Mouse (Mus musculus) kidney, adult 11 months (tissue): Measurements from ENCODE around the gene Sema3g.

ENCODE experiments used
- DNase-seq: peaks from one replicate; pipeline ENCODE4 v3.0.0; 2022

Gene Sema3g

DNA sequence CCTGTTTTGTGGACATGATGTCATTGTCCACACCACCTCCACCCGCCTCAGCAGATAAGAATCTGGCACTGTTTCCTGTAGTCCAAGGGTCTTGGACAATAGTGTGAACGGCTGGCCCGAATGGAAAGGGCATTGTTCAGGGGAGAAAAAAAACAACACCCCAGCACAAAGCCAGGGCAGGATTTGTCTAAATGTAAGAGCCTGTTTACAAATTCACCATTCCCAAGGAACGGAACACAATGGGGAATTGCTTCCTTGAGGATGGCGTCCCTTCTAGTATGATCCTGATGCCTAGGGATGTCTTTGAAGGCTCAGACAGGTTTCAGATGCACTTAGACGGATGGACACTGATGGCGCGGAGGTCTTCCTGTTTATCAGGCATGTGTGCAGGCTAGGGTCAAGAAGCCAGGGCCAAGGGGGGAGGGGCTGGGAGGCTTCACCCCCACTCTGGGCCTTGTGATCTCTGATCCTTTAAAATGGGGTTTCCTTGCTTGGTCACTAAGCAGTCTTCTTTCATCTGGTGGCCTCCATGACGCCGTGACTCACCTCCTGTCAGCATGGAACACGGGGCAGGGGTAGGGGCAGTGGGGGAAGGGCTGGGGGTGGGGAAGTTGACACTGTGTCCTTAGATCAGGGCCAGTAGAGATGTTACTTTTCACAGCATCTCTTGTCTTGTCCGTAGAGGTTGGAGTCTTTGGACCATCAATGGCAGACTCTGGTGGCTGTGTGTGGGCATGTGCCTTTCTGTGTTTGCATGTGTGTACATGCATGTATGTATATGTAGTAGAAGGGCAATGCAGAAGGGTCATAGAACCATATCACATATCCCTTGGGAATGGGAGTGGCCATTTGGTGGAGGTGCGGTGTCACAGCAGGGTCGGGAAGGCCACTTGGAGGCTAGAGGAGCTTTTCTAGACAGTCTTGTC is 15.7 kb downstream of the Sema3g start:
- DNase-seq, result peak; percentile 63

DNA sequence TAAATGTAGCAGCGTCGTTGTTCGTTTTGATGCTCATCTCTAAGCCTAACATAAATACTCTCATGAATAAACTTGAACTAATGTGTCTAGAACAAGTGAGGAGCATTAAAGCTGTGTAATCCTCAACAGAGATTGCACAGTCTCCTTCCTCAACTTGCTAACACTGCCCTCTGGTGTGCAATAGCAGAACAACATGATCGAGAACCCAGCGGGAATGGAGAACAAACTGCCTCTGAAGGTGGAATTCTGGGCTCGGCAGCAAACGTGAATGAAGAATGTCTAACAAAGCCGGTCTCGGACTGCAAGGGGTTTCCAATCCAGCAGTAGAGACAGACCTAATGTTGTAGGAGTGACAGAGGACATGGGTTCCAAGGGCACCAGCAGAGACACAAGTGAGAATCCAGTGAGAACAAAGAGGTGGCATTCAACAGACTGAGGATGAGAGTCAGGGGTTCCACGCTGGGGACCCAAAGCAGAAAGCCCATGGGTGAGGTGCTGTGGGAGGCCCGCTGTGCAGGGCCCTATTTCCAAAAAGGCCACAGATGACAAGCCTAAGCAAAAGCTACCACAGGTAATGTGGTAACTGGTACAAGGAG is 16.4 kb downstream of the Sema3g start:
- DNase-seq, result peak; percentile 45

DNA sequence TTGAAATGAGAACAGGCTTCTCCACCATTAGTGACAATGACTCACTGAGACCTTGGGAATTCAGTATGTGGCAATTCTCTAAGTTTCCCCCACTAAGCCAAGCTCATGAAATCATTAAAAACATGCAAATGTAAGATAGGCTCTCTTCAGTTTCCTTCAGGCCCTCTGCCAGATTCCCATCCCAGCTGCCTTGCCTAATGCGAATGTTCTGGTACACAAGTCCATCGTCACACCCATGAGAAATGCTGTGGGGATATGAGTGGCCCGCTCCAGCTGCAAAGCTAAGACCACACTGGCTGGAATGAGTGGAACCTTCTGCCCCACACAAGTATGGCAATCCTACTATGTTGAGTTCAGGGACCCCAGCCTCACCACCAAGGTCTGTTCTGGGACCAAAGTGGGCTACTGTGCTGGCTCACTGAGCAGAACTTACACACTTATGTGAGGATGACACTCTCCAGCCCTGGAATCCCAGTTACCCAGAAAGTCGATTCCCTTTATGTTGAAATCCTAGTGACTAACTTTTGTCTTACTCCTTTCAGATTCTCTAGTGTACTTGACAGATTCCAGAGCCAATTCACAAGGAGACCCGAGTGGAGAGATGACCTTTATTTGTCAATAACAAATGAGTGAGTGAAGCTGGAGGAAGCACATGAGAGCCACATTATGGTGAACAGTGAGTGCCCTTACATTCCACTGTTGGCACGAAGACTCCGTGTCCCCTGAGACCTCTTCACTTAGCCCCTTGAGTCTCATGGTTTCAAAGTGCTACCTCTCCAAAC is 19.6 kb downstream of the Sema3g start:
- no peak for DNase-seq

DNA sequence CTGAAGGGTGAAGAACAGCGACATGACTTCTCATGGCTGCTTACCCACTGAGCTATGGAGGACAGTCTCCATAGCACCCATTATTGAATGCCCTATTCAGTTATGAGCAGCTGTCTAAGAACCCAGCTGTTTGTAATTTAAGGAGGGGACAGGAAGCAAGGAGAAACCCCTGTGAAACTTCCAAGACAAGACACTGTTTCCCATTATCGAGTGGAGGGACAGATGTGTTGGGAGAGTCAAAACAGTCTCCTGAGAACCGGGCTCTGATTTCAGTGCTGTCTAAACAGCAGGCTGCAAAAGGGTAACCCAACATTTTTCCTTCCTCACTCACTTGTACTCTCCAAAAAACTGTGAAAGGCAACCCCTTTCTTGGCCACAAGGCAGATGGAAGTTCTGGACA is 22.9 kb downstream of the Sema3g start:
- no peak for DNase-seq

DNA sequence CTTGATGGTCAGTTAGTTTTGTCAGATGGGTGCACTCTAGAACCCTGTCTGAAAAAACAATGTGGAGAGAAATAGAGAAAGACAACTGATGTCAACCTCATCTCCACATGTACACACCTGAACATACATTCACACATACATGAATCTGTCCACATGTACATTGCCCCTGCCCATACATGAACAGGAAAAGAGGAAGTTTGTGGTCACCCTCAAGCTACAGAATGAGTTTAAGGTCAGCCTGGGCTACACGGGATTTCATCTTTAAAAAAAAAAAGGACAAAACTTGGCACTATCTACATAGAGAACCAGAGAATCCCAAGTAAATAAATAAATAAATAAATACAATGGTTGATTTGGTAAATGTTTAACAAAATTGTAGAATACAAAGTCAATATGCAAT is 27.1 kb downstream of the Sema3g start:
- DNase-seq, result no peak

DNA sequence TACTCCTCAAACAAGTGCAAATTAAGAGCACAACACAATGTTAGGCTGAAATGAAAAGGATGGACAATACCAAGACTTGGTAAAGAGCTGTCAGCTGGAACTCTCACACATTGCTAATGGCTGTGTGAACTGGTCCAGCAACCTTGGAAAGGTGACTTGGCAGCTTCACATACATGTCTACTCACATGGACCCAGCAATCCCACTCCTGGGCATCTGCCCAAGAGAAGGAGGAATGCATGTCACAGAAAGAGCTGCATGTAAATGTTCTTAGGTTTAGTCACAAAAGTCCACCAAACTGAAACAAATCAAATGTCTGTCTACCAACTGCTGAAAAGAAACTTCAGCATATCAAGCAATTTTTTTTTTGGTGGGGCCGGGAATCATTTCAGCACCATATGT is 28.3 kb downstream of the Sema3g start:
- DNase-seq, result no peak

DNA sequence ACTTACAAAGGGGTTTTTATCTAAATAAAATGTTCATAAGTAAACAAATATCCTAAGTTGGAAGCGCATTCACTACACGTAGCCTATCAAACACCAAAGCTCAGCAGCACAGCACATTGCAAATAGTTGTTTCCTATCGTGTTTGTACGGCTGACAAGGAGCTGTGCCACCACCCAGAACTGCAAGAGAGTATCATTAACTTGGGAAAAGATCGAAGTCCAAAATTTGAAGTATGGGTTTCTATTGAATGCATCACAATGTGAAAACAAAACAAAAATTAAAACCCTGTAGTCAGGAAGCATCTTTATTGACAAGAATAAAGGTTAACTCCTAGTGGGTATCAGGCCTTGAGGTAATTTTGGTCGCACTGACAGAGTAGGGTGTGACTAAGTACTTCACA is 30.7 kb downstream of the Sema3g start:
- DNase-seq, result no peak

DNA sequence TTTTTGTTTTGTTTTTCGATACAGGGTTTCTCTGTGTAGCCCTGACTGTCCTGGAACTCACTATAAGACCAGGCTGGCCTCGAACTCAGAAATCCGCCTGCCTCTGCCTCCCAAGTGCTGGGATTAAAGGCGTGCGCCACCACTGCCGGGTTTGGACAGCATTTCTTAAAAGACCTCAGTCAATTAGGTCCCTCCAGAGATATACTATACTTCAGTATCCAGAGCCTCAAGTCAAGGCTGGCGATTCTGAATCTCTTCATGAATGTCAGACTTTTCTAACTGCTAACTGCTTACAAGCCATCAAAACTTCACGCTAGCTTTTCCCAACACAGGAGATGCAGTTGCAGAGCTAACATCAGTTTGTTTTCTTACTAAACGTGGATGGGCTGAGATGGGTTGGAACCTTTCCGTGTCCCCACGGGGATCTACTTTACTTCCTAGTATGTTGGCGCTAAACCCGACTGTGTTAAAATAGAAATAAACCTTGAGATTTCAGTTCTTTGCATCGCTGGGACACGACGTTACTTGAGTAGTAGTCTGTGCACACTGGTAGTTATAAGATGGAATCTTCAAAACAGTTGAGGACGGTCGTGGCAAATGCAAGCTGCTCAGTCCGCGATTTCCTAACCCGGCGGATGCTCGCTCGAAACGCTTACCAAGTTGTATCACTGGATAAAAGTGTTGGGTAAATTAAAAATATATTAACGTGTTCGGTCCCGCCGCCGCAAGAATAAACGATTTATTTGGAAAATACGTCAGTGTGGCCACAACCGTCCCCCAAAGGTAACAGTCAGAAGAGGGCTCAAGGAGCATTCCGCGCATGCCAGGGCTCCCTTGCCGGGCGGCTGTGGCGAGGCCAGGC is 32.8 kb downstream of the Sema3g start:
- DNase-seq, result no peak

DNA sequence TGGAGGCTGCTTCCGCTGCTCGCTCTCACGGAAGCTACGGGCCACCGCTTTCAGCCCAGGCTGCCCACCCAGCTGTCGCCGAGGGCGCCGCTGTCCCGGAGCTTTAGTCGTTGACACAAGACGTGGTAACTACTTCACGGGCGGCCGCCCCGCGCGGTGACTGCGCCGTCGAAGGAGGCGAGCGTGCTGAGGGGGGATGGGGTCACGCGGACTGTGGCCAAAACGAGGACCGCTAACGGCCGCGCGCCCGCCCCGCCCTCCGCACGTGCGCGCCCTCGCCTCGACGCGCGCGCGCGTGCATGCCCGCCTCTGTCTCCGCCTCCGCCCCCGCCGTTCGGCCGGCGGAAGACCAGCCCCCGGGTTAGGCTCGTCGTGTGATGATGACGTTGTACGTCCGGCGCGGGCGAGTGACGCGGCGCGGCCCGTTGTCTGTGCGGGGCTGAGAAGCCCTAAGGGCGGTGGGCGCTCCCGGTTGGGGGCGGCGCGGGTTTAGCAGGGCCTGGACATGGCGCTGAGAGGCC is 33.5 kb downstream of the Sema3g start, which contains the start of the genes Phf7 and Bap1:
TSS of gene Phf7 (minus strand) at position 234 of the 521 bp plus-strand sequence.
TSS of gene Bap1 (plus strand) at position 367 of the 521 bp plus-strand sequence.
- DNase-seq, result peak; percentile 89

DNA sequence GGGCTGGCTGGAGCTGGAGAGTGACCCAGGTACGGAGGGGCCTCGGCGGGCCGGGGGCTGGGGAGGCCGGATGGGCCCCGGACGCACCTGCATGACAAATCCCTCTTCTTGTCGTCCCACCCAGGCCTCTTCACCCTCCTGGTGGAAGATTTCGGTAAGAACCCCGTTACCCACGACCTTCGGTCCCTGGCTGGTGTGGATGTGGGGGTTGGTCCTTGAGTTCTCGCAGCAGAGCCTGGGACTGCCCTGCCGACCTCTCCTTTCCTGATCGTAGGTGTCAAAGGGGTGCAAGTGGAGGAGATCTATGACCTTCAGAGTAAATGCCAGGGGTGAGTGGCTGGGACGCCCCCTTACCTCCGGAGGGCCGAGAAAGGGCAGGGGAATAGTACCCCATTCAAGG is 34.0 kb downstream of the Sema3g start:
- DNase-seq, result no peak

DNA sequence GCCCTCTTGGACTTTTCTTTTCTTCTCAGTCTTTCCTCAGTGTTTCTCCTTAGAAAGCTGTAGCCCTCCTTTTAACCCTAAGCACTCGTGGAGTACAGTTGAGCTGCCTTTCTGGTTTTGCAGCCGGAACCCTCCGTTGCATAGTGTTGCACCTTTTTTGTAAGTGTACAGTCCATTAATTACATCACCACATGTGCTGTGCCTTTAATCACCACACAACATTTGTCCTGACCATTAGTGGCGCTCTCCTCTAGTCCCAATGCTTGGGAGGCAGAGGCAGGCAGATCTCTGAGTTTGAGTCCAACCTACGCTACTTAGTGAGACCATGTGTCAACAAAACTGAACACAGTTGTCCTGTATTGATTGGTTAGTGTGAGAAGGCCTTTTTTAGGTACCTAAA is 34.4 kb downstream of the Sema3g start:
- DNase-seq, result no peak

DNA sequence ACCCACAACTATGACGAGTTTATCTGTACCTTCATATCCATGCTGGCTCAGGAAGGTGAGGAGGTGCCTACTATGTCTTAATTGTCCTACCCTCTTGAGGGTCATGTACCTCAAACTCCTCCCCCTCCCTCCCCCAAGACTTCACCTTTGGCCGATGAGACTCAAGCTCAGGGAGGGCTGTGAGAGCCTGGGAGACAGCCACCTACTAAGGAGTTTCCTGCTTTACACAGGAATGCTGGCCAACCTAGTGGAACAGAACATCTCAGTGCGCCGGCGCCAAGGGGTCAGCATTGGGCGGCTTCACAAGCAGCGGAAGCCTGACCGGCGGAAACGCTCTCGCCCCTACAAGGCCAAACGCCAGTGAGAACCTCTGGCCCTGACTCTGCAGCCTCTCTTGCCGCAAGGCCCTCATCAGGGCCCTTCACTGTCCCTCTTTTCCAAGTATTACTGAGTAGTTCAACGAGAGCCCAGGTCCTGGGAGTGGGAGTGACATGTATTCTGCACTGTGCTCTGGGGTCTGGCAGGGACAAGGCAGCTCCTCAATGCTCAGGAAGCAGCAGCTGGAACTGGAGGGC is 40.9 kb downstream of the Sema3g start:
- peak; percentile 84 for DNase-seq

DNA sequence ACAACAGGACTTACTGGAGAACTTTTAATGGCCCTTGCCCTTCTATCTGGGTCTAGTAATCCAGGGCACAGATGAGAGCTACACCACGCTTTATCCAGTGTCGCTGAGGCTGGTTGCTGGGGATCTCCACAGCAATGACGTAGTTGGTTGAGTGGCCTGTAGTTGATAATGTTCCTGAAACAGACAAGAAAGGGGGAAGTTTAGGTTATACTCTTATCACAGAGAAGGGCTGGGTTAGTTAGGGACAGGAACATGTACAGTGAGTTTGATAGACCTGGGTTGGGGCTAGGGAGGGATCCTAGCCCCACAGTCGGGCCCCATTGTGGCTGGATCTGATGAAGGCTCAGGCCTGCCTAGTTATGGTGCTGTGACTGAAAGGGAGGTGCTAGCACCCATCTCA is 42.7 kb downstream of the Sema3g start:
- DNase-seq, result no peak

DNA sequence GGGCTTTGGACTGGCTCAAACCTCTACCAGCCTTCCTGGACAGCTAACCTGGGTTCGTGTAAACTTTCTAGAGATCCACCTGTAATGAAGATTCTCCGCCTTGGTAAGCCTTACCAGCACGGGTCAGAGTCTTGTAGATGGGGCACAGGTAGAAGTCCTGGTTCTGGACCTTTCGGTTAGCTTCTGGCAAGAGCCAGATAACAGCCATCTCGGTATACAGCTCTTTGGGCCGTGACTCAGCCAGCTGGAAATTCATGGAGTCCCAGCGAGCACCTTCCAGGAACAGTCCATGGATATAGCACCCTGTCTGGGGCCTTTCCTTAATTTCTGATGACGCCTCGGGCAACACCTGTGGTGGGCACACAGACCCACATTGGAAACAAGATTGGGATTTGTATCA is 43.3 kb downstream of the Sema3g start:
- DNase-seq, result no peak

DNA sequence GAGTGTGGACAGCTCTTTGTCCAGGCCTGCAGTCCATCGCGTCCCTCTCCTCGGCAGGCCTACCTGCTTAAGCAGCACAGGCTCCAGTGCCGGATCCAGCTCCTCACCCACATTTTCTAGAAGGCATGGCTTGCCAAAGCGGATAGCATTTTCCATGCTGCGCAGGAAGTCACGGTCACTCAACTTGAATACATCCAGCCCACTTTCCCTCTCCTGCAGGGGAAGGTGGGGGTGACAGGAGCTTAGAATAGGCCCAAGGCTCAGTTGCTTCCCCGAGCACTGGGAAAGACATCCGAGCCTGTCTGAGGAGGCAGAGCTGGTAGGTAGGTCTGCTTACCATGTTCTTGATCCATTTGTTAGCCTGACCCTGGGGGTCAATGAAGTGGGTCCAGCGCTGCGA is 50.0 kb downstream of the Sema3g start:
- DNase-seq, result no peak

DNA sequence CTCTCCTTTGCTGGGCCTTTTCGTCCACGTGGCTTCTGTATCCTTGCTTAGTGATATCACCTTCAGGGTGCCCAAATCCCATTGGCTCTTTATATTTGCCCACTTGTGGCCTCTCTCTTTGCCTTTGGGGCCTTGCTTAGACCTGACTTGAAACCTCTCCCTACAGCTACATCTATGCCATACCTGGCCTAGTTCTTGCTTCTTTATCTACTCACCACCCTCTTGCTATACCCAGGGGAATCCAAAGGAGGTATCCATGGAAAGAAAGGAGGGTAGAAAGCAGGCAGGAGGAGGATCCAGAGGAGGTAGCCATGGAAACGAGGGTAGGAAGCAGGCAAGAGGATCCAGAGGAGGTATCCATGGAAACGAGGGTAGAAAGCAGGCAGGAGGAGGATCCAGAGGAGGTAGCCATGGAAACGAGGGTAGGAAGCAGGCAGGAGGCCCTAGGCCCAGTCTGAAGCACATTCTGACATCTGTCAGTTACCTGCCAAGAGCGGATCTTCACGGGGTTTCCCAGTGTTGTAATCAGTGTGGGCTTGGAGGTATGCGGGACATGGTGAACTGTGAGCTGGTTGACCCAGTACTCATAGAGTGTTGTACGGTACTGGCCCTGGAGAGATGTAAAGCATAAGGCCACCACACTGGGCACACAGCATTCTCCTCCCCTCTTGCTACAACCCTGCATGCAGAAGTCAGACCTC is 50.8 kb downstream of the Sema3g start:
- DNase-seq, result no peak

DNA sequence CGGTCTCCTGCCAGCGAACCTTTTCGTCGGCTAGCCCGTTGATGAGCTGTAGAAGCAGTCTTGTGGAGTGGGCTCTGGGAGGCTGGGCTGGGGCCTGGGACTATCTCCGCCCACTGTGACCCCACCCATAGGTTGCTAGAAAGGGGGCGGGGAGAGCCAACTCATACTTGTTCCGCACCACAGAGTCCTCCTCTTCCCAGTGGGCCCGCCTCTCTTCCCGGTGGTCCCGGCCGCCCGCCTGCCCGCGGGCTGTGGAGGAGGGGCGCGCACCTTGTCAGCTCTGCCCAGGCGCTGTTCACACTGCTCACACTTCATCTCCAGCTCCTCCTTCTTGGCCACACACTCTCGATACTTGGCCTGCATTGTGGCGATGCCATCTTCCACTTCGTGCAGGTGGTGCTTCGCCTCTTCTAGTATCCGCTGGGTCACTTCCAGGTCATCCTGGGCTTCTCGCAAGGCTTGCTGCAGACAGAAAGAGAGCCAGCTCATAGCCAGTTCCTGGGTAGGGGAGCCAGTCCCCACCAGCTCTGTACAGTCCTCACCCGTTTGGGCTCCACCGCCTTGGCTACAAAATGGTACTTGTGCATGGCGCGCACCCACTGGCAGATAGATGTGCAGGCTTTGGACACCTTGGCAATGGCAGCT is 51.9 kb downstream of the Sema3g start:
- DNase-seq, result no peak

DNA sequence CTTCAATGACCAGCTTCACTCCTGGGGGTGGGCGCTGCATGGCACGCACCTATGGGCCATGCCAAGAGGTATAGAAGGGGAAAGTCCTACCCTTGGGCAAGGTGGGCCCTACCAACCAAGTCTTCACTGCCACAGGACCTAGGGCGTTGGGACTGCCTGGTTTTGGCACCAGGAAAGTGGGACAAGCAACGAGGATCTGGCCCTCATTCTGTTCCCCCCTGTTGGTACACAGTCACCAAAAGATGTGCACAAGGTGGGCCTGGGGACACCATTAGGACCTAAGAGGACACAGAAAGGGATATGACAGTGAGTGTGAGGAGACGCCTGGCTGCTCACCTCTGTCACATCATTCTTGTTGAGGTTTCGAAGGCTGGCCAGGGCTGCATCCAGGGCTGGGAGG is 53.5 kb downstream of the Sema3g start:
- DNase-seq, result no peak

DNA sequence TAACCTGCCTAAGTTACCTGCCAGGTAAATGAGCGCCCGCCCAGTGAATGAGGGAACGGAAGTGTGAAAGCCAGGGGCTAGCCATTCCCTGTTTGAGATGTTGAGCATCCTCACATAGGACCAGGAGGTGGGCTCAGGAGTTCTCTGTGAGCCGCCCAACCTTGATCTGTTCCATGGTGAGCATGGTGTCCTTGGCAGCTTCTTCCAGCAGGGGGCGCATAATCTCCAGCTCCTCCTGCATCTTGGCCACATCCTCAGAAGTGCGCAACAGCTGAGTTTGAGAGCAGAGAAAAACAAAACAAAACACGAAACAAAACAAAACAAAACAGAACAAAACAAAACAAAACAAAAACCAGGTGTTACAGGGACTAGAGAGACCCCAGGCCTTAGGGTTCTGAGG is 54.5 kb downstream of the Sema3g start:
- DNase-seq, result peak; percentile 34
